Mouse (Mus musculus) embryo, embryonic 11.5 days (tissue): ENCODE results near the gene Nampt.

Source experiments
- DNase-seq: peaks from one replicate; pipeline ENCODE4 v3.0.0-alpha.2; 2012; ENCODE audit warnings: low read depth, low spot score

Nampt gene

GRCm38 (mm10) chr12:32819416-32819815 is at the start of gene Nampt:
Gene Nampt, plus strand, starts transcription at chr12:32819545.
- peak; percentile 57 for DNase-seq

GRCm38 (mm10) chr12:32770766-32771165 is 48.6 kb upstream of the Nampt start:
- DNase-seq, result no peak

- DNase-seq, result no peak
Observed at GRCm38 (mm10) chr12:32774592-32774991, 44.8 kb upstream of the Nampt start.

GRCm38 (mm10) chr12:32789092-32789491 is 30.3 kb upstream of the Nampt start:
- no peak for DNase-seq

GRCm38 (mm10) chr12:32795765-32796471 is 23.4 kb upstream of the Nampt start:
- no peak for DNase-seq

- no peak for DNase-seq
Observed at GRCm38 (mm10) chr12:32797438-32797837, 21.9 kb upstream of the Nampt start.

- no peak for DNase-seq
Observed at GRCm38 (mm10) chr12:32801078-32801477, 18.3 kb upstream of the Nampt start.

- DNase-seq, result no peak
Observed at GRCm38 (mm10) chr12:32805559-32805958, 13.8 kb upstream of the Nampt start.

- DNase-seq, result peak; percentile 97
Observed at GRCm38 (mm10) chr12:32819823-32820605, 669 bp downstream of the Nampt start.

GRCm38 (mm10) chr12:32820688-32821503 is 1.6 kb downstream of the Nampt start:
- DNase-seq, result peak; percentile 43

GRCm38 (mm10) chr12:32821504-32822011 is 2.2 kb downstream of the Nampt start:
- DNase-seq, result no peak

GRCm38 (mm10) chr12:32822066-32822465 is 2.7 kb downstream of the Nampt start:
- DNase-seq, result no peak

GRCm38 (mm10) chr12:32824586-32824985 is 5.2 kb downstream of the Nampt start:
- DNase-seq, result no peak

- DNase-seq, result no peak
Observed at GRCm38 (mm10) chr12:32826971-32827370, 7.6 kb downstream of the Nampt start.

GRCm38 (mm10) chr12:32828137-32828760 is 8.9 kb downstream of the Nampt start:
- DNase-seq, result no peak

GRCm38 (mm10) chr12:32829321-32830090 is 10.2 kb downstream of the Nampt start:
- no peak for DNase-seq

- no peak for DNase-seq
Observed at GRCm38 (mm10) chr12:32832076-32832475, 12.7 kb downstream of the Nampt start.

GRCm38 (mm10) chr12:32834781-32835180 is 15.4 kb downstream of the Nampt start:
- no peak for DNase-seq

- DNase-seq, result no peak
Observed at GRCm38 (mm10) chr12:32835235-32835634, 15.9 kb downstream of the Nampt start.

- DNase-seq, result no peak
Observed at GRCm38 (mm10) chr12:32838406-32838805, 19.1 kb downstream of the Nampt start.

- no peak for DNase-seq
Observed at GRCm38 (mm10) chr12:32838954-32839353, 19.6 kb downstream of the Nampt start.
